Mouse (Mus musculus) myocyte (in vitro differentiated cells): ENCODE measurements around the gene Spem1. TPM values are rescaled to one million over a fixed set of nuclear protein-coding genes. Genes with fewer than 3 reads are reported as not detected.

ENCODE experiments used
- H3K27me3 ChIP-seq: one replicate; pipeline ENCODE4 v1.6.1; 2011; ENCODE audit not compliant: control insufficient read depth, insufficient read depth, insufficient read length
- H3K36me3 ChIP-seq: one replicate; pipeline ENCODE4 v1.6.1; 2011; ENCODE audit not compliant: control insufficient read depth, insufficient read depth
- H3K4me2 ChIP-seq: one replicate; pipeline ENCODE4 v1.6.1; 2011; ENCODE audit warnings: low read depth, control low read depth
- H3K4me3 ChIP-seq: one replicate; pipeline ENCODE4 v1.5.1; 2011; ENCODE audit warnings: mild to moderate bottlenecking, control low read depth, moderate library complexity
- H3K79me2 ChIP-seq: one replicate; pipeline ENCODE4 v1.6.1; 2011; ENCODE audit not compliant: control insufficient read depth, insufficient read depth
- H3ac ChIP-seq: one replicate; pipeline ENCODE4 v1.6.1; 2011; ENCODE audit not compliant: control insufficient read depth, insufficient read length
- CEBPB ChIP-seq: IDR thresholded peaks from 2 replicates; pipeline ENCODE4 v1.6.1; 2011; ENCODE audit warnings: mild to moderate bottlenecking, moderate library complexity; ENCODE audit not compliant: poor library complexity, insufficient read depth, severe bottlenecking
- E2F4 ChIP-seq: IDR thresholded peaks from one replicate; pipeline ENCODE4 v1.6.1; 2011; ENCODE audit warnings: mild to moderate bottlenecking, control low read depth, moderate library complexity; ENCODE audit not compliant: insufficient read depth
- MAX ChIP-seq: IDR thresholded peaks from one replicate; pipeline ENCODE4 v1.6.1; 2011; ENCODE audit warnings: low read depth, mild to moderate bottlenecking, control low read depth
- MYOD1 ChIP-seq, 3 experiments: IDR thresholded peaks; one replicate each; pipeline ENCODE4 v1.6.1; 2011; ENCODE audit warnings: control low read depth in 2 of 3, low read depth in 2 of 3, mild to moderate bottlenecking in 2 of 3, moderate library complexity in 1 of 3; ENCODE audit not compliant: insufficient read length in 2 of 3, control insufficient read depth in 1 of 3
- MYOG ChIP-seq, 3 experiments: IDR thresholded peaks; one replicate each; pipeline ENCODE4 v1.6.1; 2011; ENCODE audit warnings: control low read depth in 2 of 3, low read depth in 2 of 3, mild to moderate bottlenecking in 2 of 3; ENCODE audit not compliant: insufficient read length in 2 of 3, control insufficient read depth in 1 of 3, insufficient read depth in 1 of 3
- POLR2A ChIP-seq: IDR thresholded peaks from one replicate; pipeline ENCODE4 v1.6.1; 2011; ENCODE audit warnings: low read depth, mild to moderate bottlenecking, control low read depth, moderate library complexity; ENCODE audit not compliant: insufficient read length
- POLR2AphosphoS2 ChIP-seq: IDR thresholded peaks from one replicate; pipeline ENCODE4 v1.6.1; 2011; ENCODE audit warnings: low read depth, control low read depth; ENCODE audit not compliant: insufficient read length
- REST ChIP-seq: IDR thresholded peaks from one replicate; pipeline ENCODE4 v1.6.1; 2011; ENCODE audit warnings: mild to moderate bottlenecking, control low read depth, moderate library complexity; ENCODE audit not compliant: insufficient read depth, insufficient read length
- SRF ChIP-seq: IDR thresholded peaks from one replicate; pipeline ENCODE4 v1.6.1; 2011; ENCODE audit warnings: low read depth; ENCODE audit not compliant: control insufficient read depth, insufficient read length
- TCF12 ChIP-seq: IDR thresholded peaks from one replicate; pipeline ENCODE4 v1.6.1; 2011; ENCODE audit warnings: mild to moderate bottlenecking, control low read depth; ENCODE audit not compliant: poor library complexity, insufficient read depth, severe bottlenecking
- TCF3 ChIP-seq: IDR thresholded peaks from one replicate; pipeline ENCODE4 v1.6.1; 2011; ENCODE audit warnings: low read depth, control low read depth; ENCODE audit not compliant: insufficient read length
- USF1 ChIP-seq: IDR thresholded peaks from one replicate; pipeline ENCODE4 v1.6.1; 2011; ENCODE audit warnings: low read depth, mild to moderate bottlenecking, control low read depth, moderate library complexity
- polyA plus RNA-seq: library from polyadenylated mRNA; unstranded; fragments of >200 nt; fragmentation: generic; extraction: Trizol; gene quantifications from one replicate; pipeline ENCODE4 v1.2.1, GENCODE M21; 2012; ENCODE audit warnings: missing spikeins

Spem1 gene
- polyA plus RNA-seq, 1 experiment = 0.05 TPM

DNA sequence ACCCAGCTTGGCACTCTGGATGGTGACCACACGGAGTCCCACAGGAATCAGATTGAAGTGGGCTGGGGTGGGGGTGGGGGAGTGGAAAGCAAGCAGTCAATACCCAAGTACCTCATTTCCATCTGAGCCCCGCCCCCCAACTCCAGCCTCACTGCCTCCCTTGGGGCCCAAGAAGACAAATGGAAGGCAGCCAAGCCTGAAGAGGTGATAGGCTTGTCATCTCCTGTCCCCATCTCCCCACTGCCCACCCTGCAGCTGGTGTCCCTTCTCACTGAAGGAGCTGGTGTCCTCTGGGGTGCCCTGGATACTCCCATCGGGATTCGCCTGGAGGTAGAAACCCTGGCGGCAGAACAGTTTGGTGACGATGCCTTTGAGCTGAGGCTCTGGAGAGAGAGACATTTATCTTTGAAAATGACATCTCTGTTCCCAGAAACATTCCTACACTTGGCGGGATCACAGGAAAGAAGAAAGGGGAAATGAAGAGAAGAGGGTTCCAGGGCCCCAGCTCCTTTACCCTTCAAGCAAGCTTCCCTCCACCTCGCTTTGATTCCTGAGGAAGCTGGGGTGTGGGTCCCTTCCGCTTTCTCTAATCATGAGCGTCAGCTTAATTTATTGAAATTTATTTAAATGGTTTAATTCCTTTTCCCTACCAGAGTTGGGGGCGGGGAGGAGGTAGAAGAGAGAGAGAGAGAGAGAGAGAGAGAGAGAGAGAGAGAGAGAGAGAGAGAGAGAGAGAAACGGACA, 22.4 kb downstream of the Spem1 start:
- Histone ChIP-seq H3K36me3 (peaks cover 4% of the 10 kb centered on the region), H3K4me3 (peak overlapping the region; percentile 65), H3ac (no peak overlapping the region), H3K4me2 (peak overlapping the region; percentile 99), H3K79me2 (no peaks in the 10 kb centered on the region), H3K27me3 (no peaks in the 10 kb centered on the region)
- TF ChIP-seq MYOD1 (IDR thresholded peaks at IDR 0.05; ENCODE audit: control insufficient read depth in 1 of 3, insufficient read length in 2 of 3, low read depth in 2 of 3) = peak in 1 of 3 experiments; percentile 61
- peak in 1 of 3 experiments; percentile 6 for TF ChIP-seq MYOG (IDR thresholded peaks at IDR 0.05; ENCODE audit: control insufficient read depth in 1 of 3, insufficient read depth in 1 of 3, insufficient read length in 2 of 3, low read depth in 2 of 3)
- TF ChIP-seq E2F4 = no peak

DNA sequence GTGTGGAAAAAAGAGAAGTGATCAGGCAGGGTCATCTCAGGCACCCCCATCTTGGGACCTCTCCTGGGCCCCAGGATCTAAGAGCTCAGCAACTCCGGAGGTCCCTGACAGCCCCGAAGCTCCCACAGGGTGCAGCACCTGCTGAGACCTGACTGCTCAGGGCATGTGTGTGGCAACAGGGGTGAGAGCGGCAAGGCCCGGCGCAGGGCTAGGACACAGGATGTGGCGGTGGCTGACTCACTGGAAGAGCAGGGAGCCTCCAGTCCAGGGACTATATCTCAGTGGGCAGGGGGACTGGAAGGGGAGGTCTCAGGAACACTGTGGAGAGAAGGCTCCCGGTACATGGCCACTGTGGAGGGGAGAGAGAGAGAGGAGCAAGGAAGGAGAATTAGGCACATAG, 24.1 kb downstream of the Spem1 start:
- peaks cover 4% of the 10 kb centered on the region for H3K36me3 ChIP-seq
- TF ChIP-seq MYOD1 (IDR thresholded peaks at IDR 0.05; ENCODE audit: control insufficient read depth in 1 of 3, insufficient read length in 2 of 3, low read depth in 2 of 3) = peak in 2 of 3 experiments; percentile 39 to 81
- 0 out of 2 replicates have a peak, but pooled peaks have one; percentile 4 for TF ChIP-seq CEBPB
- TF ChIP-seq SRF = no peak
- peak in 1 of 3 experiments; percentile 64 for TF ChIP-seq MYOG (IDR thresholded peaks at IDR 0.05; ENCODE audit: control insufficient read depth in 1 of 3, insufficient read depth in 1 of 3, insufficient read length in 2 of 3, low read depth in 2 of 3)
- H3K4me3 ChIP-seq = no peak overlapping the region
- H3K27me3 ChIP-seq = no peaks in the 10 kb centered on the region
- peak overlapping the region; percentile 38 for H3K4me2 ChIP-seq
- no peak overlapping the region for H3ac ChIP-seq
- H3K79me2 ChIP-seq = no peaks in the 10 kb centered on the region

DNA sequence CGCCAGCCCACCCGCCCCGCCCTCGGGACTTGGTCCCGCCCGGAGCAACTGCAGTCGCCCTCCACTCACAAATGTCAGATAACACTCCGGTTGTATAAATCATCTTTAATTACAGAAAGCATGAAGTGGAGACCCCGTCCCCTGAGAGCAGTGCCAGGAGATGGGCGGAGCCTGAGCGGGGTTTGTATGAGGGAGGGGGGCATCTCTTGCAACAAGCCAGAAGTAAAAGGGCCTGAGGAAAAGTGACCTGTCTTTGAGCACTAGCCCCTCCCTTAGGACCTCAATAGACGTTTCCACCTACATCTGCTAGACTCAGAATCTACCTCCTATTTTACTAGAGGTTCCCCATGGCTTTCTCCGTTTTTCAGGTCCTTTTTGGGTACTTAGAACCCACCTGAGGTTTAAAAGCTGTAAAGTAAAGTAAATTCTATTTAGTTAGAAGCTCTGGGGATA, 26.0 kb downstream of the Spem1 start:
- Histone ChIP-seq H3K79me2 (no peaks in the 10 kb centered on the region), H3K36me3 (peaks cover 15% of the 10 kb centered on the region), H3ac (no peak overlapping the region), H3K4me3 (peak overlapping the region; percentile 40), H3K27me3 (no peaks in the 10 kb centered on the region), H3K4me2 (peak overlapping the region; percentile 98)
- no peak for TF ChIP-seq MYOG (IDR thresholded peaks at IDR 0.05; ENCODE audit: control insufficient read depth in 1 of 3, insufficient read depth in 1 of 3, insufficient read length in 2 of 3, low read depth in 2 of 3)
- no peak for TF ChIP-seq POLR2AphosphoS2
- no peak for TF ChIP-seq MYOD1 (IDR thresholded peaks at IDR 0.05; ENCODE audit: control insufficient read depth in 1 of 3, insufficient read length in 2 of 3, low read depth in 2 of 3)
- no peak for TF ChIP-seq REST
- TF ChIP-seq USF1 = no peak
- TF ChIP-seq MAX = no peak
- no peak for TF ChIP-seq TCF12
- no peak for TF ChIP-seq TCF3
- TF ChIP-seq E2F4 = no peak
- TF ChIP-seq SRF = no peak
- no peak for TF ChIP-seq CEBPB
- TF ChIP-seq POLR2A = no peak

DNA sequence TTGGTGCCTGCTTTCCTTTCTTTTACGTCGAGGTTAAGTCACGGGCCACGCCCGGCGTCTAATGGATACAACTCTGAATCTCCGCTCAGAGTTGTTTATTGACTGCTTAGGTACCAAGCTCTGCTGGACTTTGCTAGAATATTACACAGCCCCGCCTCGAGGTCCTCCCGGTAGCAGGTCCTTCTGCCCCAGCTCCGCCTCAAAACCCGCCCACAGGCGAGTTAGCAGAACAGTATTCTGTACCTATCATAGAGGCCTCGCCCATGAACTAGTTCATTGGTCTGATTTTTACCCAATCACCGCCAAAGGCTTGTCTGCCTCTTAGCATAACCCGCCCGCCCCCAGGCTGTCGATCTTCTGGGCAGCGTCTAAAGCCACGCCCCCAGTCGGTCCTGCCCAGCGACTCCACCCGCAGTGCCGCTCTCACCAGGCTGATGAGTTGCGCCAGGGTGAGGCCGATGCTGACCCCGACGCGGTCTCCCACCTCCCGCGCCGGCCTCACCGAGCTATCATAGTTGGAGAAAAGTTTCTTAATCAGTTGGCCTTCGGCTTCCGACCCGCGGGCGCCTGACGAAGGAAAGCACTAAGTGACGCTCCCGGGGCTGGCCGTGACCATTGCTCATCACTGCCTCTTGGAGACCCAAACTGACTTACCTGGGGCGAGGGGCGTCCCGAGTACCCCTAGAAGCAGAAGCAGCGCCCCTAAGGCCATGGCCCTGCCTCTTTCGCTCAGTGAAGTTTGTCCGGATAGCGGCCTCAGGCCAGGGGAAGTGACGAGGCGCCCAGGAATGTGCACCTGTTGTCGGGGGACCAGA, 26.6 kb downstream of the Spem1 start, which contains the start of gene Chrnb1:
Gene Chrnb1 (minus strand): TSS at position 776 of the 815 bp plus-strand sequence.
- Histone ChIP-seq H3ac (no peak within 1 kb of the TSS), H3K36me3 (peaks cover 21% of the 10 kb centered on the region), H3K4me2 (peak within 1 kb of the TSS; percentile 98), H3K27me3 (no peaks in the 10 kb centered on the region), H3K79me2 (no peaks in the 10 kb centered on the region), H3K4me3 (peak within 1 kb of the TSS; percentile 40)
- TF ChIP-seq POLR2AphosphoS2 = peak; percentile 90
- no peak for TF ChIP-seq MAX
- peak; percentile 39 for TF ChIP-seq TCF3
- peak in 2 of 3 experiments; percentile 92 to 95 for TF ChIP-seq MYOD1 (IDR thresholded peaks at IDR 0.05; ENCODE audit: control insufficient read depth in 1 of 3, insufficient read length in 2 of 3, low read depth in 2 of 3)
- TF ChIP-seq CEBPB = no peak
- TF ChIP-seq E2F4 = no peak
- no peak for TF ChIP-seq SRF
- peak in 2 of 3 experiments; percentile 89 to 95 for TF ChIP-seq MYOG (IDR thresholded peaks at IDR 0.05; ENCODE audit: control insufficient read depth in 1 of 3, insufficient read depth in 1 of 3, insufficient read length in 2 of 3, low read depth in 2 of 3)
- no peak for TF ChIP-seq REST
- no peak for TF ChIP-seq USF1
- peak; percentile 93 for TF ChIP-seq POLR2A
- peak; percentile 46 for TF ChIP-seq TCF12
